Mouse (Mus musculus) intestine, embryonic 15.5 days (tissue): ENCODE data around the gene AI837181. TPM values are rescaled to one million over a fixed set of nuclear protein-coding genes. Genes with fewer than 3 reads are reported as not detected.

ENCODE experiments used
- ATAC-seq: fragments of 200-750 bp; cut with Nextera tagmentation; 2 replicates; pipeline ENCODE4 v1.8.0; 2017; ENCODE audit warnings: moderate TSS enrichment, moderate library complexity
- H3K27ac ChIP-seq: fragments of 300-500 bp; sonication (generic); 2 replicates; pipeline ENCODE4 v1.5.1; 2015; ENCODE audit warnings: mild to moderate bottlenecking, inconsistent platforms
- H3K27me3 ChIP-seq: fragments of 300-500 bp; sonication (generic); replicated peaks from 2 replicates; pipeline ENCODE4 v1.6.1; 2015; ENCODE audit warnings: inconsistent platforms
- H3K36me3 ChIP-seq: fragments of 300-500 bp; sonication (generic); 2 replicates; pipeline ENCODE4 v1.6.1; 2015; ENCODE audit warnings: inconsistent platforms
- H3K4me1 ChIP-seq: fragments of 300-500 bp; sonication (generic); replicated peaks from 2 replicates; pipeline ENCODE4 v1.6.1; 2015; ENCODE audit warnings: inconsistent platforms
- H3K4me2 ChIP-seq: fragments of 300-500 bp; sonication (generic); replicated peaks from 2 replicates; pipeline ENCODE4 v1.6.1; 2015; ENCODE audit warnings: mild to moderate bottlenecking, inconsistent platforms
- H3K4me3 ChIP-seq: fragments of 300-500 bp; sonication (generic); replicated peaks from 2 replicates; pipeline ENCODE4 v1.5.1; 2015; ENCODE audit warnings: inconsistent platforms
- H3K9ac ChIP-seq: fragments of 300-500 bp; sonication (generic); 2 replicates; pipeline ENCODE4 v1.6.1; 2015; ENCODE audit warnings: inconsistent platforms
- H3K9me3 ChIP-seq: fragments of 300-500 bp; sonication (generic); 2 replicates; pipeline ENCODE4 v1.6.1; 2016; ENCODE audit warnings: inconsistent platforms
- WGBS: fragments of 180-500 bp; shearing (Covaris S2); methylation state at CpG from one replicate; pipeline ENCODE4 v1.1.7; 2015; 5-methylcytosine and 5-hydroxymethylcytosine counted together
- polyA plus RNA-seq: library from polyadenylated mRNA; unstranded; fragments of >200 nt; fragmentation: Nextera tagmentation; extraction: Ambion mirVana; gene quantifications from 2 replicates; pipeline ENCODE4 v1.2.1, GENCODE M21; 2015

The AI837181 gene
- polyA plus RNA-seq, 1 experiment from 2014 or later = 42.6 TPM

GRCm38 (mm10) chr19:5466916-5467500, 42.1 kb downstream of the AI837181 start:
- Histone ChIP-seq H3K4me2 (no peak overlapping the region), H3K36me3 (peaks cover 25% of the 10 kb centered on the region; the same call in 1 of the 2 replicates), H3K4me1 (no peaks in the 10 kb centered on the region; the same call in 1 of the 2 replicates), H3K27ac (no peak overlapping the region), H3K27me3 (no peaks in the 10 kb centered on the region), H3K9ac (no peak overlapping the region), H3K9me3 (no peaks in the 10 kb centered on the region), H3K4me3 (no peak overlapping the region)
- ATAC-seq = no peak
- WGBS = 92% methylated on average over 6 of the region's 6 CpGs

DNA sequence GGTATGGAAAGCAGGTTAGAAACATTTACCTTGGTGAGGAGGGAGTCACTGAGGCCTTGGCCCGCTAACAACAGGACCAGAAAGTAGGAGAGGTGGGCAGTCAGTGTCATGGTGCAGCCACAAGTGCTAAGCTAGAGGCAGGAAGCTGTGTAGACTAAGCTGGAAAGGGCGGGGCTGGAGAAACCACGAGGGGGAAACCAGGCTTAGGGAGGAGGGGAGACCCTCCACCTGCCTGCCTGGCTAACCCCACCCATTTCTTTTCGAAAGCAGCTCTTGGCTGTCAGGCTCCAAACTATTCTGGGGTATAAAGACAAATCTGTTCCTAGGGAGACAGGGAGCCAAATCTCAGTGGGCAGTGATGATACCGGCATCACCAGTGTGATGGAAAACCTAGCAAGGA, 43.4 kb downstream of the AI837181 start, which contains the start of gene Ctsw:
Ctsw (minus strand) TSS at position 134 of the 400 bp plus-strand sequence.
- Histone ChIP-seq H3K4me2 (no peak within 1 kb of the TSS), H3K9ac (0 out of 2 replicates have a peak within 1 kb of the TSS, but pooled peaks have one; percentile 17)

GRCm38 (mm10) chr19:5471846-5472245, 46.9 kb downstream of the AI837181 start:
- 51% methylated on average over 5 of the region's 5 CpGs for WGBS

More for the DNA sequence above, 43.4 kb downstream of the AI837181 start, which contains the start of gene Ctsw:
- Histone ChIP-seq H3K27ac (no peak within 1 kb of the TSS), H3K36me3 (peaks cover 23% of the 10 kb centered on the region; the same call in 1 of the 2 replicates), H3K9me3 (no peaks in the 10 kb centered on the region), H3K4me1 (no peaks in the 10 kb centered on the region; the same call in 1 of the 2 replicates), H3K27me3 (no peaks in the 10 kb centered on the region), H3K4me3 (no peak within 1 kb of the TSS)
- WGBS = 46% methylated on average over 5 of the region's 5 CpGs
- no peak for ATAC-seq

GRCm38 (mm10) chr19:5472857-5473256, 47.9 kb downstream of the AI837181 start:
- whole genome bisulfite sequencing = 75% methylated on average over 3 of the region's 3 CpGs
- H3K4me1 ChIP-seq = peaks cover 18% of the 10 kb centered on the region
- no peaks in the 10 kb centered on the region for H3K27me3 ChIP-seq
- no peak overlapping the region for H3K4me3 ChIP-seq
- ATAC-seq = no peak
- H3K27ac ChIP-seq = no peak overlapping the region
- H3K4me2 ChIP-seq = 0 out of 2 replicates have a peak overlapping the region, but pooled peaks have one; percentile 90
- H3K9me3 ChIP-seq = no peaks in the 10 kb centered on the region
- H3K36me3 ChIP-seq = no peaks in the 10 kb centered on the region
- no peak overlapping the region for H3K9ac ChIP-seq

More at GRCm38 (mm10) chr19:5471846-5472245, 46.9 kb downstream of the AI837181 start:
- peaks cover 17% of the 10 kb centered on the region for H3K4me1 ChIP-seq
- H3K9ac ChIP-seq = no peak overlapping the region
- H3K27me3 ChIP-seq = no peaks in the 10 kb centered on the region
- ATAC-seq = no peak
- peaks cover 5% of the 10 kb centered on the region; the same call in 1 of the 2 replicates for H3K36me3 ChIP-seq
- H3K27ac ChIP-seq = no peak overlapping the region
- no peaks in the 10 kb centered on the region for H3K9me3 ChIP-seq
- H3K4me2 ChIP-seq = no peak overlapping the region
- H3K4me3 ChIP-seq = no peak overlapping the region

DNA sequence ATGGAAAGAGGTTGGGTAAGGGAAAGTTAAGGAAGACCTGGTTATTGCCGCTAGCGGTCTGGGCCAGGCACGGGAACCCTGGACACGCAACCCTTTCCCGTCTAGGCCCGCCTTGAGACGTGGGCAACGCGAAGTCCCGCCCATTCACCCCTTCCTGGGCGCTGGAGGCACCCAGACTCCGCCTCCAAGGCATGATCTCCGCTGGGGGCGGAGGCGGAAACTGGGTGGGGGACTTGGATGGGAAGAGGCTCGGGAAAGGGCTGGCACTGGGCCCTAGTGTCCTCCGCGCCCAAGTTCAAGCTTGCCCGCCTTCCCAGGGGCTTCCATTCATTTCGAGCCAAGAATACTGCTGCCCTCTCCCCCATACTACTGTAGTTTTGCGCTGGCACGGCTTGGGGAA, 48.8 kb downstream of the AI837181 start, which contains the start of gene Efemp2:
Efemp2 (plus strand) TSS at position 235 of the 400 bp plus-strand sequence.
- H3K4me3 ChIP-seq = peak within 1 kb of the TSS; percentile 58
- 0 out of 2 replicates have a peak, but pooled peaks cover 2% of the 10 kb centered on the region for H3K36me3 ChIP-seq
- H3K27me3 ChIP-seq = no peaks in the 10 kb centered on the region
- H3K27ac ChIP-seq = peak within 1 kb of the TSS; percentile 87
- H3K4me2 ChIP-seq = peak within 1 kb of the TSS; percentile 90
- peaks cover 18% of the 10 kb centered on the region for H3K4me1 ChIP-seq
- WGBS = under 1% methylated on average over 22 of the region's 22 CpGs
- peak; percentile 87 for ATAC-seq
- no peaks in the 10 kb centered on the region for H3K9me3 ChIP-seq
- peak within 1 kb of the TSS; percentile 71 for H3K9ac ChIP-seq

GRCm38 (mm10) chr19:5474281-5475068, 49.5 kb downstream of the AI837181 start:
- Histone ChIP-seq H3K9me3 (no peaks in the 10 kb centered on the region), H3K9ac (peak overlapping the region; percentile 71), H3K4me3 (peak overlapping the region; percentile 58), H3K27me3 (no peaks in the 10 kb centered on the region), H3K36me3 (0 out of 2 replicates have a peak, but pooled peaks cover 4% of the 10 kb centered on the region), H3K27ac (peak overlapping the region; percentile 87), H3K4me2 (peak overlapping the region; percentile 90), H3K4me1 (peaks cover 18% of the 10 kb centered on the region)
- peak; percentile 68 for ATAC-seq
- WGBS = under 1% methylated on average over 63 of the region's 68 CpGs

GRCm38 (mm10) chr19:5475069-5475714, 50.2 kb downstream of the AI837181 start:
- WGBS = 19% methylated on average over 13 of the region's 13 CpGs
- peak; percentile 24 for ATAC-seq
- Histone ChIP-seq H3K27ac (peak overlapping the region; percentile 87), H3K27me3 (no peaks in the 10 kb centered on the region), H3K9me3 (no peaks in the 10 kb centered on the region), H3K4me1 (peaks cover 18% of the 10 kb centered on the region), H3K9ac (peak overlapping the region; percentile 71), H3K4me2 (peak overlapping the region; percentile 90), H3K4me3 (peak overlapping the region; percentile 58), H3K36me3 (0 out of 2 replicates have a peak, but pooled peaks cover 4% of the 10 kb centered on the region)

Other genes with a start within 250 kb of the AI837181 start
- gene Pacs1, start 152.0 kb upstream of the AI837181 start, polyA plus RNA-seq = 15.6 and 15.8 TPM in 2 replicates
- gene Sf3b2, start 129.7 kb upstream of the AI837181 start, polyA plus RNA-seq = 282 and 289 TPM in 2 replicates
- gene Gal3st3, start 126.8 kb upstream of the AI837181 start, polyA plus RNA-seq = 2.1 and 2.4 TPM in 2 replicates
- not detected in 2 replicates for gene Catsper1, start 89.4 kb upstream of the AI837181 start, polyA plus RNA-seq
- 15.9 and 19.8 TPM in 2 replicates for gene Cst6, start 75.6 kb upstream of the AI837181 start, polyA plus RNA-seq
- 53.9 and 58.2 TPM in 2 replicates for gene Eif1ad, start 58.4 kb upstream of the AI837181 start, polyA plus RNA-seq
- gene Banf1, start 58.0 kb upstream of the AI837181 start, polyA plus RNA-seq = 474 and 479 TPM in 2 replicates
- 61.2 and 66.4 TPM in 2 replicates for gene Sart1, start 36.4 kb upstream of the AI837181 start, polyA plus RNA-seq
- gene Tsga10ip, start 22.6 kb upstream of the AI837181 start, polyA plus RNA-seq = 4.3 and 10.8 TPM in 2 replicates
- 198 and 200 TPM in 2 replicates for gene Drap1, start 165 bp upstream of the AI837181 start, polyA plus RNA-seq
- not detected in 2 replicates for gene Fosl1, start 22.4 kb downstream of the AI837181 start, polyA plus RNA-seq
- gene Ccdc85b, start 32.8 kb downstream of the AI837181 start, polyA plus RNA-seq = 8.2 and 8.7 TPM in 2 replicates
- 95.1 and 99.4 TPM in 2 replicates for gene Fibp, start 35.5 kb downstream of the AI837181 start, polyA plus RNA-seq
- 2.1 and 2.9 TPM in 2 replicates for gene Ctsw, start 43.4 kb downstream of the AI837181 start, polyA plus RNA-seq
- gene Efemp2, start 48.8 kb downstream of the AI837181 start, polyA plus RNA-seq = 118 TPM in 2 replicates
- gene Mus81, start 63.3 kb downstream of the AI837181 start, polyA plus RNA-seq = 29.5 and 29.8 TPM in 2 replicates
- 2,332 and 2,514 TPM in 2 replicates for gene Cfl1, start 65.3 kb downstream of the AI837181 start, polyA plus RNA-seq
- not detected in 2 replicates for gene 1700020D05Rik, start 78.6 kb downstream of the AI837181 start, polyA plus RNA-seq
- gene Snx32, start 85.4 kb downstream of the AI837181 start, polyA plus RNA-seq = 7.2 and 8.0 TPM in 2 replicates
- 19.3 TPM in 2 replicates for gene Ovol1, start 135.5 kb downstream of the AI837181 start, polyA plus RNA-seq
- 7.9 and 9.9 TPM in 2 replicates for gene Ap5b1, start 142.9 kb downstream of the AI837181 start, polyA plus RNA-seq
- gene Rnaseh2c, start 176.7 kb downstream of the AI837181 start, polyA plus RNA-seq = 128 and 149 TPM in 2 replicates
- 44.1 and 47.3 TPM in 2 replicates for gene Kat5, start 185.1 kb downstream of the AI837181 start, polyA plus RNA-seq
- gene Rela, start 212.3 kb downstream of the AI837181 start, polyA plus RNA-seq = 43.0 and 43.3 TPM in 2 replicates
- 21.5 and 23.8 TPM in 2 replicates for gene Sipa1, start 238.6 kb downstream of the AI837181 start, polyA plus RNA-seq